Mouse (Mus musculus): Measurements from ENCODE around the gene Dpp9. TPM values are rescaled to one million over a fixed set of nuclear protein-coding genes. Genes with fewer than 3 reads are reported as not detected.
"Not testable (repeated sequence)": the region's sequence is repeated elsewhere in the genome, so short reads cannot be mapped to it uniquely, and the experiment has no call there.

The Dpp9 gene
- 32.6 and 37.4 TPM in 2 replicates for polyA plus RNA-seq (2015; fragmentation: Nextera tagmentation; extraction: Ambion mirVana)

DNA sequence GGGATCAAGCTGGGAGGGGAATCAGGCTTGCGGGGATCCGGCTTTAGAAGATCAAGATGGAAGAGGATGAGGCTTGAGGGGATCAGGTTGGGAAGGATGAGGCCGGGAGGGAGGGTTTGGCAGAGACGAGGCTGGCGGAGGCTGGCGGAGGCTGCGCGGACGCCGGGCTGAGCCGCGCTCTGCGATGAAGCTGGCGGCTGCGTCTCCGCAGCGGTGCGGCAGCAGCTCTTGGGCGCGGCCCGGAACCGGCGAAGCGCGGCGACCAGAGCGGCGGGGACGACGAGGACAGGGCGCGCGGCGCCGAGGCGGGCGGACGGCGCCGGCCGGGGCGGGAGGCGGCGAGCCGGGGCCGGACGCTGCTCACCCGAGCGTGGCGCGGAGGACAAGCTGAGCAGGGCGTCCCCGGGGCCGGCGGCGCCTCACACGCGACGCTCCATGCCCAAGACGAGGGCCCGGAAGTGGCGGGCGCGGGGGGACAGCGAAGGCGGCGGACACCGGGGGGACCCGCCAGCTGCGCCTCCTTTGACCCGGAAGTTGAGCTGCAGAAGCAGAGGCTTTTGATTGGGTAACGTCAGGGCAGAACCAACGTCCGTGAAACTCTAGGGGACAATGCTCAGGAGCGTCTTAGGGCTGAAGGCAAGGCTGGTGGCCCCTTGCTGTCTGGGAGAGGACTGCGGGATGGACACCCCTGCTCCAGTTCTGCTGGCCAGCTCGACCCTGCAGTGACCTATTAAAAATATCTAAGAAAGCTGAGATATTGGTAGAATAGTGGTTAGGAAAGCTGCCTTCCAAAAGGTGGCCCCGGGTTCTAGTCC is at the start of gene Dpp9:
Gene Dpp9 (minus strand): TSS at position 529 of the 815 bp plus-strand sequence.
- H3K27me3 ChIP-seq (ENCODE audit: control insufficient read depth, insufficient read depth, low read length) = no peaks in the 10 kb centered on the region
- peak within 1 kb of the TSS; percentile 74 for H3K4me2 ChIP-seq (ENCODE audit: low read depth, low read length)
- no peaks in the 10 kb centered on the region for H3K9me3 ChIP-seq (replicated peaks; ENCODE audit: control insufficient read depth, low read length)
- no peaks in the 10 kb centered on the region for H3K36me3 ChIP-seq (ENCODE audit: control insufficient read depth, insufficient read depth, low read length)
- ATAC-seq (ENCODE audit: insufficient read depth, low FRiP score) = peak; percentile 98
- peak within 1 kb of the TSS; percentile 94 for H3K9ac ChIP-seq (ENCODE audit: low read length)
- H3K4me1 ChIP-seq (ENCODE audit: control insufficient read depth, insufficient read depth, low read length) = peaks cover 15% of the 10 kb centered on the region
- WGBS = under 1% methylated on average over 64 of the region's 78 CpGs
- peak within 1 kb of the TSS; percentile 90 for H3K4me3 ChIP-seq (replicated peaks; ENCODE audit: low read length)
- H3K27ac ChIP-seq (ENCODE audit: low read length) = peak within 1 kb of the TSS; percentile 79

DNA sequence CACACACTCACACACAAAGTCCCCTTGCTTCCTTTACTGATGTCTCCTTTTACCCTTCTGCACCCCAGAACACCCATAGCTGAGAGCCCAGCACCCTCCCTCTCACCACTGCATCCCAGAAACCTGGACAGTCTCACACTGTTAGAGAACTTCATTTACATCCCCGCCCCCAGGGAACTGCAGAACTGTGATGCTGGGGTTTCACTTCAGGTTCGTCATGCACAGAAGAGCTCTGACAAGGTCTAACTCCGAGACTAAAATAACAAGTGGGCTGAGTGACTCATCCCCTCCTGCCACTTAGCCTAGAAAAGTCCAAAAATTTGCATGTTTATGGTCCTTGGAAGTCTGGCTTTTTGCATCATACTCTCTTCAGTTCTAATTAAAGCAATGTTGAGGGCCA is 47.6 kb upstream of the Dpp9 start:
- 52% methylated on average over 3 of the region's 3 CpGs for WGBS
- Histone ChIP-seq H3K9ac (ENCODE audit: low read length) (no peak overlapping the region), H3K9me3 (replicated peaks; ENCODE audit: control insufficient read depth, low read length) (no peaks in the 10 kb centered on the region), H3K4me2 (ENCODE audit: low read depth, low read length) (no peak overlapping the region), H3K27ac (ENCODE audit: low read length) (no peak overlapping the region), H3K36me3 (ENCODE audit: control insufficient read depth, insufficient read depth, low read length) (peaks cover 5% of the 10 kb centered on the region), H3K4me1 (ENCODE audit: control insufficient read depth, insufficient read depth, low read length) (0 out of 2 replicates have a peak, but pooled peaks cover 3% of the 10 kb centered on the region), H3K4me3 (replicated peaks; ENCODE audit: low read length) (no peak overlapping the region), H3K27me3 (ENCODE audit: control insufficient read depth, insufficient read depth, low read length) (no peaks in the 10 kb centered on the region)
- no peak for ATAC-seq (ENCODE audit: insufficient read depth, low FRiP score)

DNA sequence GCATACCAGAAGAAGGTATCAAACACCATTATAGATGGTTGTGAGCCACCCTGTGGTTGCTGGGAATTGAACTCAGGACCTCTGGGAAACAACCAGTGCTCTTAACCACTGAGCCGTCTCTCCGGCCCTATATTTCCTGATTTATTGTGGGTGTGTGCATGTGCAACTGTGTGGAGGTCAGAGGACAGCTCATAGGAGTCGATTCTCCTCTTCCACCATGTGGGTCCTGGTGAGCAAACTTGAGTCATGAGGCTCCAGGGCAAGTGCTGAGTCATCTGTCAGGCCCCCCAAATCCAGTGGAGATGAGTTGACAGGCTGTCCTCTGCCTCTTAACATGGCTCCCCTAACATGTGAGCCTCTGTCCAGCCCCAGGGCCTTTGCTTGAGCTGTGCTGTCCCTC is 47.2 kb upstream of the Dpp9 start:
- Histone ChIP-seq H3K27me3 (ENCODE audit: control insufficient read depth, insufficient read depth, low read length) (no peaks in the 10 kb centered on the region), H3K4me1 (ENCODE audit: control insufficient read depth, insufficient read depth, low read length) (0 out of 2 replicates have a peak, but pooled peaks cover 3% of the 10 kb centered on the region), H3K36me3 (ENCODE audit: control insufficient read depth, insufficient read depth, low read length) (0 out of 2 replicates have a peak, but pooled peaks cover 2% of the 10 kb centered on the region), H3K4me2 (ENCODE audit: low read depth, low read length) (no peak overlapping the region), H3K9me3 (replicated peaks; ENCODE audit: control insufficient read depth, low read length) (no peaks in the 10 kb centered on the region), H3K9ac (ENCODE audit: low read length) (no peak overlapping the region), H3K4me3 (replicated peaks; ENCODE audit: low read length) (no peak overlapping the region), H3K27ac (ENCODE audit: low read length) (no peak overlapping the region)
- 83% methylated on average over 3 of the region's 3 CpGs for WGBS
- no peak for ATAC-seq (ENCODE audit: insufficient read depth, low FRiP score)

DNA sequence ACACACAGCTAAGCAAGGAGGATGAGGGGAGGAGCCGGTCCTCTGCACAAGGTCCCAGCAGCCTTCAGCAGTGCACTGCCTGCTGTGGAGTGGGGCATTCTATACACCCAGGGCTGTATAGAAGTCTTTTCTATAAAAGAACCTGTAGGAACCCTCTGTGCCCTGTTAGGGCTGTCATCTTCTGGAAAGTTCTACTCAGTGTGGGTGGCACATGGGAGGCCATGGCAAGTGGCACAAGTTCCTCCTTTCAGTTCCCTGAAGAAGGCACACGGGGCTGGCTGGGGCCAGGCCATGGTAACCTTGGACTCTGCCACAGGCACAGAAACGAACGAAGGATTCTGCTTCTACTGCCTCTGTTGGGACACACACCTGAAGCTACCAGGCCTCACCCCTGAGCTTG is 46.3 kb upstream of the Dpp9 start:
- WGBS = 88% methylated on average over 4 of the region's 4 CpGs
- Histone ChIP-seq H3K4me2 (ENCODE audit: low read depth, low read length) (no peak overlapping the region), H3K9me3 (replicated peaks; ENCODE audit: control insufficient read depth, low read length) (no peaks in the 10 kb centered on the region), H3K27ac (ENCODE audit: low read length) (no peak overlapping the region), H3K9ac (ENCODE audit: low read length) (no peak overlapping the region), H3K27me3 (ENCODE audit: control insufficient read depth, insufficient read depth, low read length) (no peaks in the 10 kb centered on the region), H3K36me3 (ENCODE audit: control insufficient read depth, insufficient read depth, low read length) (no peaks in the 10 kb centered on the region), H3K4me3 (replicated peaks; ENCODE audit: low read length) (no peak overlapping the region), H3K4me1 (ENCODE audit: control insufficient read depth, insufficient read depth, low read length) (peaks cover 7% of the 10 kb centered on the region; the same call in 1 of the 2 replicates)
- ATAC-seq (ENCODE audit: insufficient read depth, low FRiP score) = no peak

DNA sequence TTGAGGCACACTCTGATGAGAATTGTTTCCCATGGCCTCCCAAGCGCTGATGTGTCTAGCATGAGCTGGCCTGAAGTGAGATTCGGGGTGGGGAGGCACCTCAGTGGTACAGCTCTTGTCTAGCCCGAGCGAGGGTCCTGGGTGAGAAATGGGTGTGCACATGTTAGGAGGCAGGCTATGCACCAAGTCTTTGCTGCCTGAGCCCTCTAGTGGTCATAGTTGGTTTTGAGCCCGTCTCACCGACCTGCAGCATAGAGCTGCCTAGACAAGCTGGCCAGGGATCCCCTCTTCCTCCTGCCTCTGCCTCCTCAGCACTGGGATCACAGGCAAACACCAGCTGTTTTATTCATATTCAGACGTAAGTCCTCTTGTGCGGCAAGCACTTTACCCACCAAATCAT is 45.3 kb upstream of the Dpp9 start:
- Histone ChIP-seq H3K36me3 (ENCODE audit: control insufficient read depth, insufficient read depth, low read length) (peaks cover 7% of the 10 kb centered on the region; the same call in 1 of the 2 replicates), H3K9ac (ENCODE audit: low read length) (no peak overlapping the region; the same call in 1 of the 2 replicates), H3K4me3 (replicated peaks; ENCODE audit: low read length) (no peak overlapping the region), H3K4me2 (ENCODE audit: low read depth, low read length) (no peak overlapping the region), H3K27me3 (ENCODE audit: control insufficient read depth, insufficient read depth, low read length) (no peaks in the 10 kb centered on the region), H3K27ac (ENCODE audit: low read length) (no peak overlapping the region), H3K4me1 (ENCODE audit: control insufficient read depth, insufficient read depth, low read length) (peaks cover 16% of the 10 kb centered on the region), H3K9me3 (replicated peaks; ENCODE audit: control insufficient read depth, low read length) (no peaks in the 10 kb centered on the region)
- ATAC-seq (ENCODE audit: insufficient read depth, low FRiP score) = peak; percentile 67
- 18% methylated on average over 8 of the region's 8 CpGs for WGBS

DNA sequence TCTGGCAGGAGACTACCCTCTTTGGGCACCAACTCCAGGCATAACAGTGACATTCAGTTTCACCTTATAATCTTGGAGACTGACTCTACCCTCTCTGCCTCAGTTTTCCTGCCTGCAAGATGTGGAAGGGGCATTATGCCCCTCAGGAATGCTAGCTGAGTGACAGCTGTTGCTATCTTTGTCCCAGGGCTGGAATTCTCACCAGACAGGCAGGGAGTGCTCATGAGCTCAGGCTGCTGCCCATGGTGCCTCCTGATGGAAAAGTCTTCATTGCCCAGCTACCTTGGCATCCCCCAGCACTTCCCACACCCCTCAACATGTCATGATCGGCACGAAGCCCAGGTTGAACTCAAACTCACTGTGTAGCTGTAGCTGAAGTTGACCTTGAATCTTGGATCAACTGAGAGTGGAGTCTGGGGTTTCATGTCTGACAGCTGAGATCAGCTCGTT is 44.0 kb upstream of the Dpp9 start:
- Histone ChIP-seq H3K9me3 (replicated peaks; ENCODE audit: control insufficient read depth, low read length) (no peaks in the 10 kb centered on the region), H3K4me2 (ENCODE audit: low read depth, low read length) (no peak overlapping the region), H3K4me1 (ENCODE audit: control insufficient read depth, insufficient read depth, low read length) (peaks cover 28% of the 10 kb centered on the region), H3K9ac (ENCODE audit: low read length) (peak overlapping the region; percentile 17; the same call in 1 of the 2 replicates), H3K27ac (ENCODE audit: low read length) (no peak overlapping the region), H3K27me3 (ENCODE audit: control insufficient read depth, insufficient read depth, low read length) (no peaks in the 10 kb centered on the region), H3K4me3 (replicated peaks; ENCODE audit: low read length) (no peak overlapping the region), H3K36me3 (ENCODE audit: control insufficient read depth, insufficient read depth, low read length) (peaks cover 7% of the 10 kb centered on the region; the same call in 1 of the 2 replicates)
- no peak for ATAC-seq (ENCODE audit: insufficient read depth, low FRiP score)
- WGBS = 68% methylated on average over 3 of the region's 3 CpGs

DNA sequence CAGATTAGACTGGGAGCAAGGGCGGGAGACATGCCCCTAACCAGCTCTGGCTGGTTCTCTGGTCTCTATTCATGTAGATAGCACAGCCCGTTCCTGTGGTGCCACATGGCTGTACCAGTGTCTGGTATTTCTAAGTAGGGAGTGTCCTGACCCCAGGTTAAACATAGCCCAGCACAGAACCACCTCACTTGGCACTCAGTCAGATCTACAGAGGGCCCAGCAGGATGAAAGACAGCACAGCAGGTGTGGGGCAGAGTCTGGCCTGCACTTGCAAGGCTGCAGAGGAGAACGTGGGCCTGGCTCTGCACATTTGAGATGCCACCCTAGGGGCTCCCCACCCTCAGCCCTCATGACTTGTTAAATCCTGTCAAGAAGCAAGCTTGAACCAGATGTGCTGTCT is 42.5 kb upstream of the Dpp9 start:
- H3K27me3 ChIP-seq (ENCODE audit: control insufficient read depth, insufficient read depth, low read length) = no peaks in the 10 kb centered on the region
- ATAC-seq (ENCODE audit: insufficient read depth, low FRiP score) = no peak
- peaks cover 31% of the 10 kb centered on the region for H3K4me1 ChIP-seq (ENCODE audit: control insufficient read depth, insufficient read depth, low read length)
- no peak overlapping the region for H3K4me3 ChIP-seq (replicated peaks; ENCODE audit: low read length)
- no peak overlapping the region for H3K9ac ChIP-seq (ENCODE audit: low read length)
- H3K36me3 ChIP-seq (ENCODE audit: control insufficient read depth, insufficient read depth, low read length) = peaks cover 7% of the 10 kb centered on the region; the same call in 1 of the 2 replicates
- H3K27ac ChIP-seq (ENCODE audit: low read length) = no peak overlapping the region
- 72% methylated on average over 3 of the region's 3 CpGs for WGBS
- H3K4me2 ChIP-seq (ENCODE audit: low read depth, low read length) = no peak overlapping the region
- H3K9me3 ChIP-seq (replicated peaks; ENCODE audit: control insufficient read depth, low read length) = no peaks in the 10 kb centered on the region

DNA sequence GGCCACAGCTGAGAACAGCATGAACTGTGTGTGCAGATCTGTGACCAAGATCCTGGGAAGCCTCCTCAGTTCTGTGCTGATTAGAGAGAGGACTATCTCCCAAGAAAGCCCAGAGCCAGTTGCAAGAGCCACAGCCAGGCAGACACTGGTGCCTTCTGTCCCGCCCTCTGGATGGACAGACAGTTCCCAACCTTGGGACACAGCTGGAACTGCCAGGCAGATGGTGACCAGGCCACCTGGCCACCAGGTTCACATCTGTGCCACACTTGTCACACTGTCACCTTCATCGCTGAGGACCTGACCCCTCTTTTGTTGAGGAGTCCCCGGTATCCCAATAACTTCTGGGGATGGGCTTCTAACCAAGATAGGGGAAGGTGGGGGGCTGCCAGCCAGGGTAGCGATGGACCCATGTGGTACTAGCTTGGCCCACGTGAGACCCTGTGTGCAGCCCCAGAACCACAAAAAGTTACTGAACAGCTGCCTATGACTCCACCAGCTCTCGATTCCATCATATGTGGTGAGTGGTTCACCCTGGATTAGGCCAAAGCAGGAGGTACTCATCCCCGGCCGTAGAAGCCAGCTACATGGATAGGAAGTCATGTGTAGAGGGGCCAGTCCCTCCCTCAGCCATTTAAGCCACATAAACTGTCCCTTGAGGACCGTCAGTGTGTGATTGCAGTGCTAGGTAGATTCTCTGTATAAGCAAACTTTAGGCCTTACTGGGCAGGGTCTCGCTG is 40.8 kb upstream of the Dpp9 start:
- H3K4me2 ChIP-seq (ENCODE audit: low read depth, low read length) = peak overlapping the region; percentile 2; the same call in 1 of the 2 replicates
- peak overlapping the region; percentile 26; the same call in 1 of the 2 replicates for H3K9ac ChIP-seq (ENCODE audit: low read length)
- H3K9me3 ChIP-seq (replicated peaks; ENCODE audit: control insufficient read depth, low read length) = no peaks in the 10 kb centered on the region
- H3K36me3 ChIP-seq (ENCODE audit: control insufficient read depth, insufficient read depth, low read length) = peaks cover 7% of the 10 kb centered on the region; the same call in 1 of the 2 replicates
- 87% methylated on average over 10 of the region's 10 CpGs for WGBS
- no peak overlapping the region for H3K27ac ChIP-seq (ENCODE audit: low read length)
- ATAC-seq (ENCODE audit: insufficient read depth, low FRiP score) = no peak
- H3K4me1 ChIP-seq (ENCODE audit: control insufficient read depth, insufficient read depth, low read length) = peaks cover 35% of the 10 kb centered on the region
- no peak overlapping the region for H3K4me3 ChIP-seq (replicated peaks; ENCODE audit: low read length)
- no peaks in the 10 kb centered on the region for H3K27me3 ChIP-seq (ENCODE audit: control insufficient read depth, insufficient read depth, low read length)

DNA sequence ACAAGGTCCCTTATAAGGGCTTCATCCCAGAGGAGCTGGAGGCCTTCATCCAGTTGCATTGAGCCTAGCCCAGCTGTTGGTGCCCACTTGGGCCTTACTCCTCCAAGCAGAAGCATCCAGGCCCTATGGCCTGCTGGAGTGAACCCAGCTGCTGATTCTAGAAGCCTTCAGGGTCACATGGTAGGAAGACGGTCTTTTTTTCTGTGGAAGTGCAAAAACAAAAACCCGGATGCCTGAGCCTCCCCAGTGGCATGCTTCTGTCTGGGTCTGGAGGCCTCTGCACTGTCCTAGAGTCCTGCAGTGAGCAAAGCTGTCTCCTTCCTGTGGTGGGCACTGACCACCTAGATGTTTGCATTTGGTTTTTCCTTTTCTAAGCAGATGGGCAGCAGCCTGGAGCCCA is 40.1 kb upstream of the Dpp9 start:
- H3K4me2 ChIP-seq (ENCODE audit: low read depth, low read length) = peak overlapping the region; percentile 2; the same call in 1 of the 2 replicates
- 53% methylated on average over 2 of the region's 2 CpGs for WGBS
- not testable (repeated sequence) for H3K4me3 ChIP-seq (replicated peaks; ENCODE audit: low read length); H3K27ac ChIP-seq (ENCODE audit: low read length); H3K9me3 ChIP-seq (replicated peaks; ENCODE audit: control insufficient read depth, low read length); ATAC-seq (ENCODE audit: insufficient read depth, low FRiP score); H3K27me3 ChIP-seq (ENCODE audit: control insufficient read depth, insufficient read depth, low read length); H3K36me3 ChIP-seq (ENCODE audit: control insufficient read depth, insufficient read depth, low read length)
- peaks cover 35% of the 10 kb centered on the region for H3K4me1 ChIP-seq (ENCODE audit: control insufficient read depth, insufficient read depth, low read length)
- H3K9ac ChIP-seq (ENCODE audit: low read length) = 0 out of 2 replicates have a peak overlapping the region, but pooled peaks have one; percentile 29
